Mouse (Mus musculus) liver, embryonic 15.5 days (tissue): ENCODE results near the gene Cpeb4. TPM values are rescaled to one million over a fixed set of nuclear protein-coding genes. Genes with fewer than 3 reads are reported as not detected.
A peak's percentile ranks its signal among the peaks of the same experiment; 100 is the strongest.

Experiments used
- ATAC-seq: fragments of 200-750 bp; cut with Nextera tagmentation; 2 replicates; pipeline ENCODE4 v1.8.0; 2017; ENCODE audit warnings: moderate number of reproducible peaks, mild to moderate bottlenecking, moderate library complexity; ENCODE audit not compliant: insufficient read depth
- H3K27ac ChIP-seq: fragments of 300-500 bp; sonication (generic); replicated peaks from 2 replicates; pipeline ENCODE4 v1.5.1; 2015; ENCODE audit warnings: mild to moderate bottlenecking, inconsistent platforms
- H3K27me3 ChIP-seq: fragments of 300-500 bp; sonication (generic); 2 replicates; pipeline ENCODE4 v1.6.1; 2015; ENCODE audit warnings: mild to moderate bottlenecking, inconsistent platforms
- H3K36me3 ChIP-seq: fragments of 300-500 bp; sonication (generic); replicated peaks from 2 replicates; pipeline ENCODE4 v1.6.1; 2015; ENCODE audit warnings: moderate library complexity, mild to moderate bottlenecking, inconsistent platforms
- H3K4me1 ChIP-seq: fragments of 300-500 bp; sonication (generic); replicated peaks from 2 replicates; pipeline ENCODE4 v1.6.1; 2015; ENCODE audit warnings: inconsistent platforms
- H3K4me2 ChIP-seq: fragments of 300-500 bp; sonication (generic); 2 replicates; pipeline ENCODE4 v1.6.1; 2015; ENCODE audit warnings: moderate library complexity, mild to moderate bottlenecking, inconsistent platforms
- H3K4me3 ChIP-seq: fragments of 300-500 bp; sonication (generic); replicated peaks from 2 replicates; pipeline ENCODE4 v1.5.1; 2015; ENCODE audit warnings: mild to moderate bottlenecking, inconsistent platforms
- H3K9ac ChIP-seq: fragments of 300-500 bp; sonication (generic); 2 replicates; pipeline ENCODE4 v1.6.1; 2015; ENCODE audit warnings: moderate library complexity, mild to moderate bottlenecking, inconsistent platforms
- H3K9me3 ChIP-seq: fragments of 300-500 bp; sonication (generic); replicated peaks from 2 replicates; pipeline ENCODE4 v1.6.1; 2016; ENCODE audit warnings: inconsistent platforms
- WGBS: fragments of 180-500 bp; shearing (Covaris S2); methylation state at CpG from one replicate; pipeline ENCODE4 v1.1.7; 2015; ENCODE audit warnings: mixed read lengths; ENCODE audit not compliant: insufficient replicate concordance; 5-methylcytosine and 5-hydroxymethylcytosine counted together
- polyA plus RNA-seq: library from polyadenylated mRNA; unstranded; fragments of >200 nt; fragmentation: Nextera tagmentation; extraction: Ambion mirVana; gene quantifications from 2 replicates; pipeline ENCODE4 v1.2.1, GENCODE M21; 2015

Cpeb4 gene
- polyA plus RNA-seq, 1 experiment from 2014 or later, result 19.0 TPM

GRCm38 (mm10) chr11:31941640-31942638 lies 69.9 kb downstream of the Cpeb4 start:
- ATAC-seq, result no peak

GRCm38 (mm10) chr11:31945471-31945870 lies 73.5 kb downstream of the Cpeb4 start:
- Histone ChIP-seq H3K4me3 (no peak overlapping the region), H3K9ac (no peak overlapping the region), H3K27me3 (peaks cover 5% of the 10 kb centered on the region; the same call in 1 of the 2 replicates), H3K9me3 (no peaks in the 10 kb centered on the region), H3K36me3 (no peaks in the 10 kb centered on the region), H3K4me1 (peaks cover 18% of the 10 kb centered on the region), H3K27ac (no peak overlapping the region), H3K4me2 (no peak overlapping the region)
- WGBS, result 64% methylated on average over 3 of the region's 3 CpGs
- ATAC-seq, result no peak

More at GRCm38 (mm10) chr11:31941640-31942638, 69.9 kb downstream of the Cpeb4 start:
- Histone ChIP-seq H3K4me3 (no peak overlapping the region), H3K27me3 (no peaks in the 10 kb centered on the region), H3K4me1 (no peaks in the 10 kb centered on the region), H3K27ac (no peak overlapping the region), H3K36me3 (peaks cover 7% of the 10 kb centered on the region), H3K9me3 (no peaks in the 10 kb centered on the region), H3K9ac (no peak overlapping the region), H3K4me2 (no peak overlapping the region)
- WGBS, result 66% methylated on average over 4 of the region's 4 CpGs

GRCm38 (mm10) chr11:31948462-31949330 lies 76.7 kb downstream of the Cpeb4 start:
- ATAC-seq, result peak; percentile 51
- peak overlapping the region; percentile 55 for H3K4me3 ChIP-seq
- peaks cover 15% of the 10 kb centered on the region for H3K27me3 ChIP-seq
- 15% methylated on average over 15 of the region's 15 CpGs for WGBS
- no peaks in the 10 kb centered on the region for H3K9me3 ChIP-seq
- no peak overlapping the region for H3K27ac ChIP-seq
- peaks cover 18% of the 10 kb centered on the region for H3K4me1 ChIP-seq
- H3K9ac ChIP-seq, result peak overlapping the region; percentile 37
- H3K36me3 ChIP-seq, result no peaks in the 10 kb centered on the region
- H3K4me2 ChIP-seq, result peak overlapping the region; percentile 72

DNA sequence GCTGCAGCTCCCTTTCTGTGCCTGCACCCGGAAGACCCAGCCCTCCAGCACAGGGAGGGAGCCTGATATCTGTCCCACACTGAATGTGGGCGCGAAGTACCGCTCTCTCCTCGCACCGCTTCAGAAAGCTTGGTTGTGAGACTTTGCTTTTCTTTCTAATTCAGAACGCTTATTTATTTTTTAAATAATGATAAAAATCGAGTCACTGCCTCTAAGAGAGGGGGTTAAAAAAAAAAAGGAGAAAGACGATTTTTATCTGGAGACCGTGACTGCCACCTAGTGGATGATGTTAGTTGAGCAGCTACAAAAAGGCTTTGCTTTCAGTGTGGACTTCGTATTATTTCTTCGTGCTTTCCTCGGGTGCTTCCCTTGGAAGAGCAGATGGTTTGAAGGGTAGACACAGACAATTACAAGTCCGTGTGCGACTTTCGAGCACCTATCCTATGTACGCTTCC lies 77.3 kb downstream of the Cpeb4 start:
- WGBS, result under 1% methylated on average over 17 of the region's 17 CpGs
- Histone ChIP-seq H3K27me3 (peaks cover 15% of the 10 kb centered on the region), H3K9ac (peak overlapping the region; percentile 37), H3K4me3 (peak overlapping the region; percentile 55), H3K36me3 (no peaks in the 10 kb centered on the region), H3K4me2 (peak overlapping the region; percentile 72), H3K9me3 (no peaks in the 10 kb centered on the region), H3K4me1 (peaks cover 18% of the 10 kb centered on the region), H3K27ac (no peak overlapping the region)
- peak; percentile 75 for ATAC-seq

- Histone ChIP-seq H3K4me1 (no peaks in the 10 kb centered on the region), H3K27me3 (no peaks in the 10 kb centered on the region), H3K4me2 (no peak overlapping the region), H3K9me3 (no peaks in the 10 kb centered on the region), H3K36me3 (no peaks in the 10 kb centered on the region), H3K27ac (no peak overlapping the region), H3K4me3 (no peak overlapping the region), H3K9ac (no peak overlapping the region)
- ATAC-seq, result no peak
Observed at GRCm38 (mm10) chr11:31960071-31960470, 88.1 kb downstream of the Cpeb4 start.

DNA sequence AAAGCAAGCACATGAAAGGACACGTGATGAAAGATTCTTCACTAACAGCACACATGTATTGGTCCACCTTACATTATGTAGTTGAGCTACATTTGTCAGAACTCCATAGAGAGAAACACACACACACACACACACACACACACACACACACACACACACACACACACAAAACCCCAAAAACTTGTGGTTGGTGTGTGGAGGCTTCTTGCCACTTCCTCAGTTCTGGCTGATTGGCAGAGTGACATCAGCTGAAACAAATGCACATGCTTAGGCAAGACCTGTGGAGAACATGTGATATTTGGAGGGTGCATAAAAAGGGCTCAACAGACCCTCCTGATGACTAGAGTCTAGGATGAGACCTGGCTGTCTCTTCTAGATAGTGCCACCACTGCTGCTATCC lies 92.0 kb downstream of the Cpeb4 start:
- no peaks in the 10 kb centered on the region for H3K36me3 ChIP-seq
- H3K4me2 ChIP-seq, result no peak overlapping the region
- no peaks in the 10 kb centered on the region for H3K4me1 ChIP-seq
- H3K27me3 ChIP-seq, result no peaks in the 10 kb centered on the region
- WGBS, result 54% methylated on average over 1 of the region's 1 CpGs
- H3K27ac ChIP-seq, result no peak overlapping the region
- H3K9ac ChIP-seq, result no peak overlapping the region
- no peak overlapping the region for H3K4me3 ChIP-seq
- no peak for ATAC-seq
- H3K9me3 ChIP-seq, result no peaks in the 10 kb centered on the region

DNA sequence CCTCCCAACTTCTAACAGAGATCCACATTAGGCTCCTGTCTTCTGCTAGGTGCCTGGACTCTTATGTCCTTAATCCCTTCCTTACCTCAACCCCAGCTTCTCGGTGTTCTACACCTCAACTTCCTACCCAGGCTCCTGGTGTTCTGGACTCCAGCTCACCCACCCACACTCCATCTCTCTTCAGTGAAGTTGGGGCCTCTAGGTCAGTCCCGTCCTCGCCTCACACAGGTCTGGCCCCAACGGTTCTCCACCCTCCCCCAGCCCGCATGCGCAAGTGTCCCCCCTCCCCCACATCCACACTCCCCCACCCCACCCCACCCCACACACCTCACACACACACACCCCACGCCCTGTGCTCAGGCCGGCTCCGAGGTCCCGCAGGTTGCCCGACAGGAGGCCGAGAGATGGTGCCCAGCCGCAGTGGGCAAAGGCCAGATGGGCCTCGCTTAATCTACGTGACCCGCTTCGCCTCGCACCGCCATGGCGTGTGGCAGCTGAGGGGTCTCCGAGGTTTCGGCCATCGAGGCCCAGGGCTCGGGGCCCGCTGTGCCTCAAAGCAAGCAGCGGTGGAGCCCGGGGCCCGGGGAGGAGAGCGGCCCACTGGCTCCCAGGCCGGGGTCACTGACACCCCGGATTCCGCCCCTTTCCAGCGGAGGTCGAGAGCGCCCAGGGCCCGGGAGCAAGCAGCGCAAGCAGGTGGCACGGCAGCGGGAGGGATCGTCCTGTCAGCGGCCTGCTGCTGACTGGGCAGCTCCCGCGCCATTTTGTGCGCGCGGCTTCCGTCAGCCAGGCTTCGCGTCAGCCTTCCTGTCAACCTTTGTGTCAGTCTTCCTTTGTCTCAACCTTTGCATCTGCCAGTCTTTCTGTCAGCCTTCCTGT lies 93.5 kb downstream of the Cpeb4 start, which contains the start of gene 4930524B15Rik:
Gene 4930524B15Rik, plus strand, starts transcription at position 337 of the 879 bp plus-strand sequence.
- no peaks in the 10 kb centered on the region for H3K4me1 ChIP-seq
- ATAC-seq, result no peak
- H3K4me3 ChIP-seq, result no peak within 1 kb of the TSS; the same call in 1 of the 2 replicates
- no peaks in the 10 kb centered on the region for H3K36me3 ChIP-seq
- no peaks in the 10 kb centered on the region for H3K27me3 ChIP-seq
- no peaks in the 10 kb centered on the region for H3K9me3 ChIP-seq
- WGBS, result 59% methylated on average over 49 of the region's 49 CpGs
- H3K9ac ChIP-seq, result no peak within 1 kb of the TSS
- peak within 1 kb of the TSS; percentile 49 for H3K4me2 ChIP-seq
- H3K27ac ChIP-seq, result no peak within 1 kb of the TSS

DNA sequence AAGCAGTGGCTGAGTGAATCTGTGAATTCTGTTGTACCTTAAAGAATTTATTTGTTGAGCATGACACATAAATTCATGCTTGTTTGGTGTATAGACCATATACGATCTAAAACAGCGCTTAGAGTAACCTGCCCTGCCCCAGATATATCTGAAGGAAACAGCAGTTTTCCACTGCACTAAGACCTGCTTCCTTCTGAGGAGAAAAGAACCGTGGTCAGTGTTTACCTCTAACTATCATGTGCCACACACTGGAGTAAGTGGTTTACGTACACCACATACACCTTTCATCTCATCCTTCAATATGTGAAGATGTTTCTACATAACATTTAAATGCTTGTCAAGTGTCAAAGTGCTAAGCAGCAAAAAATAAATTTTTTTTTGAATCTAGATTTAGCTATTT lies 102.1 kb downstream of the Cpeb4 start:
- H3K36me3 ChIP-seq, result no peaks in the 10 kb centered on the region
- H3K9me3 ChIP-seq, result no peaks in the 10 kb centered on the region
- 26% methylated on average over 4 of the region's 4 CpGs for WGBS
- no peak overlapping the region for H3K4me2 ChIP-seq
- H3K4me1 ChIP-seq, result no peaks in the 10 kb centered on the region
- H3K27me3 ChIP-seq, result no peaks in the 10 kb centered on the region
- no peak overlapping the region for H3K4me3 ChIP-seq
- H3K27ac ChIP-seq, result no peak overlapping the region
- no peak overlapping the region for H3K9ac ChIP-seq
- ATAC-seq, result no peak

DNA sequence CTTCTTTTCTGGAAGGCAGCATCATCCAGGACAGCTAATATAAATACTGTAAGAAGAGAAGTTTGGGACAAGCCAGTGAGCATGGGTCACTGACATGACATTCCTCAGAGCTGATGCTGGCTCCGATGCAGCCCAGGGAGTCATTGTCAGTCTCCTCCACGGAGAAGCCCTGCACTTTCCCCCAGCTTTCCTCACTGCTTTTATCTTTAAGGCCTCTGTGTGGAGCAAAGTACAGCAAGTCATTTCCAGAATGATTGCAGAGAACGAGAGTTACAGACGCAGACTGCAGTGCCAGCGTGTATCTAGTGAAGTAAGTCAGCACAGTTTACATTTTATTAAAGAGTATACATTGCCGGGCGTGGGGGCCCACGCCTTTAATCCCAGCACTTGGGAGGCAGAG lies 102.8 kb downstream of the Cpeb4 start:
- ATAC-seq, result no peak
- no peak overlapping the region for H3K27ac ChIP-seq
- 54% methylated on average over 8 of the region's 8 CpGs for whole genome bisulfite sequencing

GRCm38 (mm10) chr11:31975678-31976077 lies 103.7 kb downstream of the Cpeb4 start:
- 65% methylated on average over 5 of the region's 5 CpGs for WGBS
- H3K27me3 ChIP-seq, result no peaks in the 10 kb centered on the region
- H3K9ac ChIP-seq, result no peak overlapping the region
- H3K4me3 ChIP-seq, result no peak overlapping the region
- no peaks in the 10 kb centered on the region for H3K4me1 ChIP-seq
- no peaks in the 10 kb centered on the region for H3K9me3 ChIP-seq
- ATAC-seq, result no peak
- no peak overlapping the region for H3K4me2 ChIP-seq
- no peak overlapping the region for H3K27ac ChIP-seq
- H3K36me3 ChIP-seq, result no peaks in the 10 kb centered on the region

More for the DNA sequence above, 102.8 kb downstream of the Cpeb4 start:
- Histone ChIP-seq H3K4me3 (no peak overlapping the region), H3K9me3 (no peaks in the 10 kb centered on the region), H3K9ac (no peak overlapping the region), H3K4me2 (no peak overlapping the region), H3K27me3 (no peaks in the 10 kb centered on the region), H3K36me3 (no peaks in the 10 kb centered on the region), H3K4me1 (no peaks in the 10 kb centered on the region)
